Mouse (Mus musculus): ENCODE measurements at regions not wholly inside any gene's neighbourhood (a gene's known extent, or its start where the extent isn't known, plus 50 kb on each side); places are given as distances from the start of the nearest gene placed in this dataset.

DNA sequence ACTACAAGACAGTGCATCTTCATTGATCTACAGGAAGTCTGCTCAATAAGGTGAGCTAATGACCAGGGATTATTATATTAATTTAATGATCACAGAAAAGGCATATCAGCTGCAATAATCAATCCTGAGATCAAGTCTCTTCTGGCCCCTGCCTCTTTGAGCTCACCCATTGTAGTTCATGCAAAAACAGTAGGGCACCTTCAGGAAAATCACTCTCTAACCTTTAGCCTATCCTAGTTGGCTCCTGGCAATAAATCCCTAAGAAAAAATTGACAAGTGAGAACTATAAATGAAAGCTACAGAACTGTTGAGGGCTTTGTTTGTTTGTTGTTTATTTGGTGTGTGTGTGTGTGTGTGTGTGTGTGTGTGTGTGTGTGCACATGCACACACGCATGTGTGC, 187.5 kb upstream of the Cenpe start:
- Histone ChIP-seq H3K9ac (ENCODE audit: control insufficient read depth, low read depth, low read length, poor library complexity, severe bottlenecking) (no peak overlapping the region), H3K79me2 (ENCODE audit: control insufficient read depth, insufficient read depth, low read length, poor library complexity) (no peaks in the 10 kb centered on the region), H3K27me3 (ENCODE audit: control insufficient read depth in 1 of 2, insufficient read depth in 2 of 2, low read length in 2 of 2) (no peaks in the 10 kb centered on the region), H3K9me3 (replicated peaks; ENCODE audit: insufficient read depth, low read length) (no peaks in the 10 kb centered on the region), H3K27ac (ENCODE audit: control insufficient read depth, low read depth, low read length) (no peak overlapping the region), H3K4me1 (ENCODE audit: control insufficient read depth in 1 of 2, insufficient read depth in 2 of 2, low read length in 2 of 2) (no peaks in the 10 kb centered on the region), H3K4me3 (ENCODE audit: control insufficient read depth in 1 of 2, insufficient read depth in 1 of 2, low read depth in 2 of 2, low read length in 2 of 2) (no peak overlapping the region), H3K36me3 (ENCODE audit: control insufficient read depth in 1 of 2, insufficient read depth in 2 of 2, low read length in 2 of 2) (no peaks in the 10 kb centered on the region)
- DNase-seq (ENCODE audit: low read depth, low spot score), result no peak
- no peak for TF ChIP-seq NRF1 (IDR thresholded peaks at IDR 0.05; ENCODE audit: insufficient read depth, low read depth, low read length, poor library complexity, severe bottlenecking)
- TF ChIP-seq MAFK (IDR thresholded peaks at IDR 0.05; ENCODE audit: borderline replicate concordance, low read depth, low read length), result no peak
- no peak for TF ChIP-seq RAD21 (IDR thresholded peaks at IDR 0.05; ENCODE audit: low read depth, low read length)
- no peak for TF ChIP-seq ELF1 (IDR thresholded peaks at IDR 0.05; ENCODE audit: low read depth, low read length)
- no peak for TF ChIP-seq GATA1 (IDR thresholded peaks at IDR 0.05; ENCODE audit: low read depth, low read length)
- TF ChIP-seq MYC (IDR thresholded peaks at IDR 0.05; ENCODE audit: low read depth, low read length), result no peak
- no peak for TF ChIP-seq SMC3 (IDR thresholded peaks at IDR 0.05; ENCODE audit: low read depth, low read length)

DNA sequence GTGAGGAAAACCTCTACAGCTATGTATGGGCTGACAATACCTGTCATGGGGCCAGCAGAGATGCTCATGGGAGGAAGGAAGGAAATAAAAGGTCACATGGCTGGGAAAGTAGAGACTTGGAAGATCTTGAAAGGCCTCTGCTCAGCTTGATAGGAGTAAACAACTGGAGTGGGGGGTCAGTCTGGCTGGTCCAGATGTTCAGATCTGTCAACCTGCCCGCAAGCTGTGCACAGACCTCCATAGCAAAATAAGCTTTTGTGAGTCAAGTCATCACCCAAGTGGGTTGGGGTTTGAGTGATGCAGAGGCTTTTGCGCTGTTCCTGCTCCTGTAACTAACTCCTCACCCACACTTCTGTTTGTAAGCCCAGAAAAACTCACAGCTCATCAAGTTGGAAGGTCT, 179.9 kb upstream of the Cenpe start:
- TF ChIP-seq MAX (IDR thresholded peaks at IDR 0.05; ENCODE audit: low read length) (no peak), CHD1 (IDR thresholded peaks at IDR 0.05; ENCODE audit: low read depth, low read length) (no peak), E2F4 (IDR thresholded peaks at IDR 0.05; ENCODE audit: borderline replicate concordance, low read depth, low read length) (no peak), ETS1 (IDR thresholded peaks at IDR 0.05; ENCODE audit: low read depth, low read length) (no peak), KAT2A (conservative IDR thresholded peaks at IDR 0.05; ENCODE audit: low read depth, low read length) (no peak), USF2 (IDR thresholded peaks at IDR 0.05; ENCODE audit: borderline replicate concordance in 1 of 2, insufficient read depth in 1 of 2, low read depth in 1 of 2, low read length in 2 of 2) (no peak), ZMIZ1 (IDR thresholded peaks at IDR 0.05; ENCODE audit: low read depth, low read length) (no peak), MAZ (IDR thresholded peaks at IDR 0.05; ENCODE audit: low read depth, low read length) (no peak), RCOR1 (IDR thresholded peaks at IDR 0.05; ENCODE audit: low read depth, low read length) (no peak), JUND (IDR thresholded peaks at IDR 0.05; ENCODE audit: low read depth, low read length) (no peak)
- DNase-seq (ENCODE audit: low read depth, low spot score), result no peak
- Histone ChIP-seq H3K9me3 (replicated peaks; ENCODE audit: insufficient read depth, low read length) (no peaks in the 10 kb centered on the region), H3K27ac (ENCODE audit: control insufficient read depth, low read depth, low read length) (no peak overlapping the region), H3K4me3 (ENCODE audit: control insufficient read depth in 1 of 2, insufficient read depth in 1 of 2, low read depth in 2 of 2, low read length in 2 of 2) (no peak overlapping the region), H3K9ac (ENCODE audit: control insufficient read depth, low read depth, low read length, poor library complexity, severe bottlenecking) (no peak overlapping the region), H3K79me2 (ENCODE audit: control insufficient read depth, insufficient read depth, low read length, poor library complexity) (no peaks in the 10 kb centered on the region), H3K4me1 (ENCODE audit: control insufficient read depth in 1 of 2, insufficient read depth in 2 of 2, low read length in 2 of 2) (no peaks in the 10 kb centered on the region), H3K27me3 (ENCODE audit: control insufficient read depth in 1 of 2, insufficient read depth in 2 of 2, low read length in 2 of 2) (no peaks in the 10 kb centered on the region), H3K36me3 (ENCODE audit: control insufficient read depth in 1 of 2, insufficient read depth in 2 of 2, low read length in 2 of 2) (no peaks in the 10 kb centered on the region)
